Mouse (Mus musculus) kidney, embryonic 15.5 days (tissue): ENCODE results near the gene Plekhj1. TPM values are rescaled to one million over a fixed set of nuclear protein-coding genes. Genes with fewer than 3 reads are reported as not detected.
A peak's percentile ranks its signal among the peaks of the same experiment; 100 is the strongest.

Experiments
- ATAC-seq: fragments of 200-750 bp; cut with Nextera tagmentation; replicated peaks from 2 replicates; pipeline ENCODE4 v1.8.0; 2017; ENCODE audit warnings: moderate TSS enrichment; ENCODE audit not compliant: low FRiP score
- H3K27ac ChIP-seq: fragments of 300-500 bp; sonication (generic); 2 replicates; pipeline ENCODE4 v1.5.1; 2015; ENCODE audit warnings: mild to moderate bottlenecking, inconsistent platforms
- H3K27me3 ChIP-seq: fragments of 300-500 bp; sonication (generic); 2 replicates; pipeline ENCODE4 v1.6.1; 2015; ENCODE audit warnings: inconsistent platforms
- H3K36me3 ChIP-seq: fragments of 300-500 bp; sonication (generic); 2 replicates; pipeline ENCODE4 v1.6.1; 2015; ENCODE audit warnings: inconsistent platforms
- H3K4me1 ChIP-seq: fragments of 300-500 bp; sonication (generic); 2 replicates; pipeline ENCODE4 v1.6.1; 2015; ENCODE audit warnings: inconsistent platforms
- H3K4me2 ChIP-seq: fragments of 300-500 bp; sonication (generic); 2 replicates; pipeline ENCODE4 v1.6.1; 2015; ENCODE audit warnings: moderate library complexity, mild to moderate bottlenecking, inconsistent platforms
- H3K4me3 ChIP-seq: fragments of 300-500 bp; sonication (generic); replicated peaks from 2 replicates; pipeline ENCODE4 v1.5.1; 2015; ENCODE audit warnings: mild to moderate bottlenecking, inconsistent platforms
- H3K9ac ChIP-seq: fragments of 300-500 bp; sonication (generic); 2 replicates; pipeline ENCODE4 v1.6.1; 2015; ENCODE audit warnings: mild to moderate bottlenecking, inconsistent platforms
- H3K9me3 ChIP-seq: fragments of 300-500 bp; sonication (generic); replicated peaks from 2 replicates; pipeline ENCODE4 v1.6.1; 2016; ENCODE audit warnings: inconsistent platforms
- WGBS: fragments of 180-500 bp; shearing (Covaris S2); methylation state at CpG from one replicate; pipeline ENCODE4 v1.1.7; 2015; ENCODE audit warnings: mixed read lengths; 5-methylcytosine and 5-hydroxymethylcytosine counted together
- polyA plus RNA-seq: library from polyadenylated mRNA; unstranded; fragments of >200 nt; fragmentation: Nextera tagmentation; extraction: Ambion mirVana; gene quantifications from 2 replicates; pipeline ENCODE4 v1.2.1, GENCODE M21; 2015

Plekhj1 gene
- polyA plus RNA-seq, 1 experiment from 2014 or later = 126 TPM

DNA sequence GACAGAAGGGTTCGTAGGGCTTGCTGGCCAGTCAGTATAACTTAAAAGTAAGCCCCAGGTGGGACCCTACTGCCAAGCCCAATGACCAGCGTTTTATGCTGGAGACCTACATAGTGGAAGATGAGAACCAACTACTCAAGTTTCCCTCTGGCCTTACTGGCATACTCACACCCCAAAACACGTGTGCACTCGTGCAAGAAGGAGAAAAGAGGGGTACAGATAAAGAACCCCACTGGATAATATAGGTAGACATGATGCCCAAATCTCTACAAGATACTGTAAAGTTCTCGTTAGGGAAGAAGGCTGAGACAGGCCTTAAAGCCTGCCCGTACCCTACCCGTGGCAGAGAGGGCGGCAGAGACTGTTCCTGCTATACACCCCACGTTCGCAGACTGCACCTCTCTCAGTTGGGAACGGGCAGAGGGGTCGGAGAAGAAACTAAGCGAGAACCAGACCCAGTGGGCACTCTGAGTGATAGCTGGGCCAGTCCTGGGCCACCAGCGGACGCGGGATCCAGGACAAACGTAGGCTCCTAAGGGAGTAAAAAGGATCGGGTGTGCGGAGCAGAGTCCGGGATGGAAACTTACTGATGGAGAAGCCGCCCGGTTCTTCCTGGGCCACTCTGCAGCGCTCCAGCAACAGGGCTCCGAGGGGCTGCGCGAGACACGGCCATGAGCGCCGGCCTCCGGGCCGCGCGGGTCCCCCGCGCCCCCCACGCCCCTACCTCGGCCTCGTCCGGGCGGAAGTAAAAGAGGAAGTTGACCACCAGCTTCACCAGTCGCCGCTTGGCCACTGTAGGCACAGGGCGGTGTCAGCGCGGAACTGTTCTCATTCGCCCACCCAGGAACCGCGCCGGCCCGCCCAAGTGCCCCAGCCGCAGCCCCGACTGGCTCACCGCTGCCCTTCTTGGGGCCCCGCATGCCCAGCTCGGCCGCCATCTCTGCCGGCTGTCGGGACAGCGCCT, 958 bp downstream of the Plekhj1 start:
- 2% methylated on average over 59 of the region's 59 CpGs for WGBS
- Histone ChIP-seq H3K9me3 (no peaks in the 10 kb centered on the region), H3K4me3 (peak overlapping the region; percentile 74), H3K36me3 (peaks cover 68% of the 10 kb centered on the region), H3K9ac (peak overlapping the region; percentile 95), H3K4me1 (peaks cover 33% of the 10 kb centered on the region), H3K27ac (peak overlapping the region; percentile 99), H3K4me2 (peak overlapping the region; percentile 76), H3K27me3 (no peaks in the 10 kb centered on the region)
- peak; percentile 76 for ATAC-seq

DNA sequence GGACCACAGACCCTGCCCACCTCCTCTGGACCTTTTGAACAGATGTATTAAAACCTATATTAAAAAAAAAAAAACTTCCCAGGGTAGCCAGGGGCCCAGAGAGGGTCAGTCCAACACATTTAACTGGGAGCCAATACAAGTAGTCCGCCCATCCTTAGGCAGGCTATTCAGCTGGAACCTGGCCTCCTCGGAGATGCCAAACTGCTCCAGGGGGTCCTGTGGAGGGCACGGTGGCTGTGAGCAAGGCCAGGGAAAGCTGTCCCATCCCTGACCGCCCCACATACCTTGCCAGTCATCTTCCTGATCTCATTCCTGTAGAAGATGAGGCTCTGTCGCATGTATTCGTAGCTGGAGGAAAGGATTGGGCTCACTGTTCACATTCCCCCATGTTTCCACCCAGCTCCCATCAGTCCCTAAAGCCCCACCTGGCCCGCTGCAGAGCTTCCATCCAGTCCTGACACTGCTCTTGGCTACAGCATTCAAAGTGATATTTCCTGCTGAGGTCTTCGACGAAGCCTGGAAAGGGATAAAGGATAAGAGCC, 2.0 kb downstream of the Plekhj1 start:
- peaks cover 68% of the 10 kb centered on the region for H3K36me3 ChIP-seq
- H3K4me1 ChIP-seq = peaks cover 41% of the 10 kb centered on the region
- ATAC-seq = no peak
- peak overlapping the region; percentile 74 for H3K4me3 ChIP-seq
- H3K27ac ChIP-seq = 0 out of 2 replicates have a peak overlapping the region, but pooled peaks have one; percentile 18
- peak overlapping the region; percentile 76 for H3K4me2 ChIP-seq
- H3K27me3 ChIP-seq = no peaks in the 10 kb centered on the region
- peak overlapping the region; percentile 95 for H3K9ac ChIP-seq
- 83% methylated on average over 9 of the region's 9 CpGs for WGBS
- no peaks in the 10 kb centered on the region for H3K9me3 ChIP-seq

DNA sequence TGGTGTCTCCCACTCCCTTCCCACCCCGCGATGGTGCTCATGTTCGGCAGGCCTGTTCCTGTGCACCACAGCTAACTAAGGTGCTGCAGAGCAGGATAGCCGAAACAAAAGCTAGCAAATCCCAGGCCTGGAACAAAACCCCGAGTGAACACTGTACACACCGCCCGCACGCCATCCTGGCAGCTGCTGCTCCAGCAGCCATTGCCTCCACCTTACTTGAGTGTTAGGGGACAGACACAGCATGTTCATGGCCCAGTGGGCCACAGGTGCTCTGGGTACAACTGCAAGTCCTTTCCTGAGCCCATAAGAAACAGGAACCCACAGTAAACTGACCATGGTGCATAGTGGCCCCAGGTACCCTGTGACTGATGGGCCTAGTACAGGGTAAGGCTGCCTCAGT, 3.7 kb downstream of the Plekhj1 start:
- no peak overlapping the region for H3K4me2 ChIP-seq
- no peak for ATAC-seq
- no peaks in the 10 kb centered on the region for H3K27me3 ChIP-seq
- H3K36me3 ChIP-seq = peaks cover 71% of the 10 kb centered on the region
- no peak overlapping the region for H3K9ac ChIP-seq
- no peak overlapping the region for H3K4me3 ChIP-seq
- WGBS = 89% methylated on average over 8 of the region's 8 CpGs
- peaks cover 35% of the 10 kb centered on the region for H3K4me1 ChIP-seq
- 0 out of 2 replicates have a peak overlapping the region, but pooled peaks have one; percentile 3 for H3K27ac ChIP-seq
- no peaks in the 10 kb centered on the region for H3K9me3 ChIP-seq

DNA sequence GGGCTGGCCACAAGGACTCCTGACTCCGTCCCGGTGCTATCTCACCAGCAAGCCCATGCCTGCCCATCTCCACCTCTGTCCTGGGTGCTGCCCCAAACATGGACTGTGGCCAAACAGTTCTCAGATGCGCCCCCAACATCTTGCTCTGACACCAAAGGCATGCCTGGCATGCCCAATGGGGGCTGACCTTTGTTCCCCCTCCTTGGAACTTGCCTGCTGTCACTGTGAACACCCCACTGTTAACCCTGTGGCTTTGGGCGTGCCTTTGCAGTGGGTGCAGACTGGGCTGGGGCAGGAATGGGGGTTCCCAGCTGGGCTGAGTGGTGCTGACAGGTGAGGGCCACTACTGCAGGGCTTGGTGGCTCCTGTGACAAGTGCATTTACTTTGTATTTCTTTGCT, 4.6 kb downstream of the Plekhj1 start:
- 91% methylated on average over 4 of the region's 4 CpGs for WGBS
- Histone ChIP-seq H3K4me2 (no peak overlapping the region), H3K4me3 (no peak overlapping the region), H3K36me3 (peaks cover 80% of the 10 kb centered on the region), H3K9me3 (no peaks in the 10 kb centered on the region), H3K27me3 (no peaks in the 10 kb centered on the region), H3K4me1 (peaks cover 29% of the 10 kb centered on the region), H3K27ac (no peak overlapping the region), H3K9ac (no peak overlapping the region)
- ATAC-seq = no peak

DNA sequence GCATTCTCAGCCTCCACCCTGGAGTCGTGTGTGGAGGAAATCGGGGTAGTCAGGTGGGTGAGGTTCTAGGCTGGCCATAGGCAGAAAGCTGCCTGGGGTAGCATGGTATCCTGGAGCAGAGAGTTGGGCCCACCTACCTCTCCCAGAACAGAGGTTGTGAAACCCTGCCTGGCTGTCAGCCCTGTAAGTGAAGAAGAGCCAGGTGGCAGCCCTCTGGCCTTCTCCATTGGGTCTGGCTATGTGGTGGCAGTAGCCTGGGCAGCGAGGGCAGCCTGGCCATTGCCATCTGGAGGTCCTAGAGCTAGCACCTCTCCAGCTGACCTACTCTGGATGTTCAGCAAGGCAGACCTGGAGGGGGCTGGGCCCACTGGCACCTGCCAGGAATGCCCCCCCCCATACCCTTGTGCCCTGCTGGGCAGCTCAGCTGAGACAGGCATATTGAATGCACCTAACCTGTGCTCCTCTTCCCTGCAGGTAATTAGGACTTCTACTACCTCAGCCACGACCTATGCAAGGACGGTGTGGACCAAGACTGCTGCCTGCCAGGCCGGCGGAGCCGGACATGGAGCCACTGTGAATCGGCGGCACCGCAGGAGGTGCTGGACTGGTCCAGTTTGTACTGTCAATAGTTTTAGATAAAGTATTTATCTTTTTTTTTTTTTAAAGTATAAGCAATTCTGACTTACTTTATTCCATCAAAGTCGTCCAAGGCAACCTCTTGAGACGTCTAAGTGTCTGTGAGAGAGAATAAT, 5.2 kb downstream of the Plekhj1 start:
- no peaks in the 10 kb centered on the region for H3K9me3 ChIP-seq
- H3K27ac ChIP-seq = no peak overlapping the region
- H3K4me1 ChIP-seq = peaks cover 29% of the 10 kb centered on the region
- no peak for ATAC-seq
- no peak overlapping the region for H3K4me3 ChIP-seq
- H3K9ac ChIP-seq = no peak overlapping the region
- 88% methylated on average over 13 of the region's 13 CpGs for WGBS
- no peak overlapping the region for H3K4me2 ChIP-seq
- no peaks in the 10 kb centered on the region for H3K27me3 ChIP-seq
- peaks cover 86% of the 10 kb centered on the region for H3K36me3 ChIP-seq

DNA sequence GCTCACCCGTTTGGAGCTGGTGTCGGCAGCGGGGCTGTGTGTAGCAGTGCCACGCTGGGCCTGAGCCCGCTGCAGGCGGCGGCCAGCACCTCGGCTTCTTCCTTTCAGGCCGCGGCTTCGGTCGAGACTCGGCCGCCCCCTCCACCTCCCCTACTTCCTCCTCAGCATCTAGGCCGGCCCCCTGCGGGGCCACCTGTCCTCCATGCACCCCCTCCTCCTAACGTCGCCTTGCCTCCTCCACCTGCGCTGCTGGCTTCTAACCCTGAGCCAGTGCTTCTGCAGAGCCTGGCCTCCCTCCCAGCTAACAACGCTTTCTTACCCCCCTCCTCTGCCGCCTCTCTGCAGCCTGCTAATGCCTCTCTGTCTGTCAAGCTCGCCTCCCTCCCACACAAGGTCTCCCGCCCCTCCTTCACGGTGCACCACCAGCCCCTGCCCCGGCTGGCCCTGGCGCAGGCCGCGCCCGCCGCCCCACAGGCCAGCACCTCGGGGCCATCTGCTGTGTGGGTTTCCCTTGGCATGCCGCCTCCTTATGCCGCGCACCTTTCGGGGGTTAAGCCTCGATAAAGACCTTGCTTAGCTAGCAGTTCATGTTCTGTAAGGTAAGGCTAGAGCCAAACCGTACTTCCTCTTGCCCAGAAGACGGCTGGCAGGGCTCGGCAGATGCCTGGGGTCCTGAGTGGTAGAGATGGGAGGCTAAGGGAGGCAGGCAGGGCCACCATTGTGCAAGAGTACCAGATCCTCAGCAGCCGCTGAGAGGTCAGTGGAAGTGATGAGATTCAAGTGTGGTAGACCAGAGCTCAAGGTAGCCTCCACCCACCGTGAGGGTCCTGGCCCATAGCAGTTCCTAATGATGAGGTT, 6.0 kb downstream of the Plekhj1 start:
- ATAC-seq = 0 out of 2 replicates have a peak, but pooled peaks have one; percentile 13
- Histone ChIP-seq H3K4me1 (peaks cover 29% of the 10 kb centered on the region), H3K4me3 (no peak overlapping the region), H3K27ac (peak overlapping the region; percentile 19; the same call in 1 of the 2 replicates), H3K9ac (no peak overlapping the region), H3K9me3 (no peaks in the 10 kb centered on the region), H3K4me2 (0 out of 2 replicates have a peak overlapping the region, but pooled peaks have one; percentile 4), H3K36me3 (peaks cover 94% of the 10 kb centered on the region), H3K27me3 (no peaks in the 10 kb centered on the region)
- WGBS = 55% methylated on average over 41 of the region's 41 CpGs

DNA sequence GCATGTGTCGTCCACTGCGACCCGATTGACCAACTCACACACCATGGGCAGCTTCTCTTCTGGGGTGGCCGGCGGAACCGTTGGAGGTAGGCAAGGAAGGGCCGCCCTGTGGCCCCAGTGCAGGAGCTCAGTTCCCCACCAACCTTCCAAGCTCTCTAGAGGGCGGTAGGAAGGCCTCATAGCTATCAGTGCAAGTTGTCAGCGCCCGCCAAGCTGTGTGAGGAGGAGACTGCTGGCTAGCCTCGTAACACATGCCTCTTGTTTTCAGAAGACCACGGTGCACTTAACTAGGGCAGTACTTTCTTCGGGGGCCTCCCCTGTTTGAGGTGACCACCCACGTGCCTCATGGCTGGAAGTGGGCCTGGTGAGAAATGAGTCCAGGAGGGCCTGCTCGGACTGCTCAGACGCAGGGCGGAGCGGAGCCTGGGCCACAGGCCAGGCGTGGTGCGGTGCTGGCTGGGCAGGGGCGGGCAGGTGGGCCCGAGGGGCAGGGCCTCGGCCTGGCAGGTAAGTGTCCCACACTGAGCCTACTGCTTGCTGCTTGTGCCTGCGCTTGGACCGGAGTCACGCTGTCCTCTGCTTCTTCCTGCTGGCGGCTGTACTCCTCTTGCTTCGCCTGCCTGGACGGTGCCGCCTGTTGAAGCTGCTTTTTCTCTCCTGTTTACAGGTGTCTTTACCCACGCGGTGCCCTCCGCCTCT, 6.8 kb downstream of the Plekhj1 start:
- H3K9me3 ChIP-seq = no peaks in the 10 kb centered on the region
- H3K4me1 ChIP-seq = peaks cover 23% of the 10 kb centered on the region
- H3K4me3 ChIP-seq = no peak overlapping the region
- 81% methylated on average over 33 of the region's 33 CpGs for WGBS
- peaks cover 99% of the 10 kb centered on the region for H3K36me3 ChIP-seq
- no peaks in the 10 kb centered on the region for H3K27me3 ChIP-seq
- no peak overlapping the region for H3K4me2 ChIP-seq
- no peak for ATAC-seq
- 0 out of 2 replicates have a peak overlapping the region, but pooled peaks have one; percentile 19 for H3K27ac ChIP-seq
- H3K9ac ChIP-seq = no peak overlapping the region

DNA sequence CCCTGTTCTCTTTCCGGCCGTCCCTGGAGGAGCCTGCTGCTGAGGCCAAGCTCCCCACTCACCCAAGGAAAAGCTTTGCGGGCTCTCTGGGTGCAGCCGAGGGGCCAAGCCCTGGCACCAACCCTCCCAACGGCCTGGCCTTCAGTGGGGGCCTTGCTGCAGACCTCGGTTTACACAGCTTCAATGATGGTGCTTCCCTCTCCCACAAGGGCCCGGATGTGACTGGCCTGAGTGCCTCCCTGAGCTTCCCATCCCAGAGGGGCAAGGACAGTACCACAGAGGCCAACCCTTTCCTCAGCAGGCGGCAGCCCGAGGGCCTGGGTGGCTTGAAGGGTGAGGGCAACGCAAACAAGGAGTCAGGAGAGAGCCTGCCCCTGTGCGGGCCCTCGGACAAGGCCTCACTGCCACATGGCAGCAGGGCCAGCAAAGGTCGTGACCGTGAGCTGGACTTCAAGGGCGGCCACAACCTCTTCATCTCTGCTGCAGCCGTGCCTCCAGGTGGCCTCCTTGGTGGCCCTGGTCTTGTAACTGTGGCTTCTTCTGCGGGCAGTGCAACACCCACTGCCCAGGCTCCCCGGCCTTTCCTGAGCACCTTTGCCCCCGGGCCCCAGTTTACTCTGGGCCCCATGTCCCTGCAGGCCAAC, 7.5 kb downstream of the Plekhj1 start:
- no peak for ATAC-seq
- 82% methylated on average over 19 of the region's 19 CpGs for WGBS

DNA sequence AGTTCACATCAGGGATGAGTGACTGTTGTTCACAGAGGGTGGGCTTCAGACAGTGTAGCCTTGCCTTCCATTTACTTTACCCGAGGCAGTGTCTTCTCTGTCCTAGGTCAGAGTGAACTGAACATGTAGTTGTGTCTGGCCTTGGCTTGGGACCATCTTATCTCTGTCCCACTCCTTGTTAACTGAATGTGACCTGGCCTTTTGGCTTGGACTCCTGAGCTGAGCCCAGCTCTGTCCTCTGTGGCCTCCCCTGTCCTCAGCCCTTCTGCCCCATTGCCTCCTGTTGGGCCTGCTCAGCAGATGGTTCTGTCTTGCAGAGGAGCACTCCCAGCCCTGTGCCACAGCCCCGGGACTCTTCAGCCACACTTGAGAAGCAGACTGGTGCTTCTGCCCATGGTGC, 10.9 kb downstream of the Plekhj1 start:
- WGBS = 80% methylated on average over 2 of the region's 2 CpGs
- peaks cover 13% of the 10 kb centered on the region for H3K4me1 ChIP-seq
- H3K27ac ChIP-seq = no peak overlapping the region
- H3K9me3 ChIP-seq = no peaks in the 10 kb centered on the region
- no peak overlapping the region for H3K4me3 ChIP-seq
- H3K36me3 ChIP-seq = peaks cover 99% of the 10 kb centered on the region
- H3K4me2 ChIP-seq = no peak overlapping the region
- H3K27me3 ChIP-seq = no peaks in the 10 kb centered on the region
- no peak for ATAC-seq
- no peak overlapping the region for H3K9ac ChIP-seq

More for the DNA sequence above, 7.5 kb downstream of the Plekhj1 start:
- H3K9ac ChIP-seq = no peak overlapping the region
- H3K36me3 ChIP-seq = peaks cover 99% of the 10 kb centered on the region
- no peak overlapping the region for H3K27ac ChIP-seq
- H3K4me3 ChIP-seq = no peak overlapping the region
- H3K27me3 ChIP-seq = no peaks in the 10 kb centered on the region
- no peak overlapping the region for H3K4me2 ChIP-seq
- no peaks in the 10 kb centered on the region for H3K9me3 ChIP-seq
- peaks cover 16% of the 10 kb centered on the region for H3K4me1 ChIP-seq

DNA sequence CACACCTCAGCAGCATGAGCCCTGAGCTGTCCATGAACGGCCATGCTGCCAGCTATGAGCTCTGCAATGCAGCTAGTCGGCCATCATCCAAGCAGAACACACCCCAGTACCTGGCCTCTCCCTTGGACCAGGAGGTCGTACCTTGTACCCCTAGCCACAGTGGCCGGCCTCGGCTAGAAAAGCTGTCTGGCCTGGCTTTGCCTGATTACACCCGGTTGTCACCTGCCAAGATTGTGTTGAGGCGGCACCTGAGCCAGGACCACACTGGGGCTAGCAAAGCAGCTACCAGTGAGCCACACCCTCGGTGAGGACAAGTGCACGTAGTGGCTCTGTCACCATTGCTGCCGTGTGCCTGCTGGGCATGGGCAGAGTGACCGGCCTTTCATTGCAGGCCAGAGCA, 12.5 kb downstream of the Plekhj1 start:
- Histone ChIP-seq H3K9ac (no peak overlapping the region), H3K4me2 (no peak overlapping the region), H3K36me3 (peaks cover 99% of the 10 kb centered on the region), H3K4me1 (0 out of 2 replicates have a peak, but pooled peaks cover 2% of the 10 kb centered on the region), H3K4me3 (no peak overlapping the region), H3K27me3 (no peaks in the 10 kb centered on the region), H3K27ac (no peak overlapping the region), H3K9me3 (no peaks in the 10 kb centered on the region)
- WGBS = 90% methylated on average over 11 of the region's 11 CpGs
- ATAC-seq = no peak
